Mouse (Mus musculus) B cell, adult 67 days (primary cell): Measurements from ENCODE around the gene Nrsn2. TPM values are rescaled to one million over a fixed set of nuclear protein-coding genes. Genes with fewer than 3 reads are reported as not detected.

ENCODE experiments used
- total RNA-seq, 2 experiments: library from RNA; stranded (reverse); gene quantifications; 4 replicates each; pipeline ENCODE4 v1.2.4; 2023

Gene Nrsn2
- not detected for total RNA-seq

GRCm38 (mm10) chr2:152376345-152376741, at the start of gene Nrsn2:
Gene Nrsn2, minus strand, starts transcription at chr2:152376638.

GRCm38 (mm10) chr2:152415287-152415686, 38.8 kb upstream of the Nrsn2 start, which contains the start of gene 6820408C15Rik:
Gene 6820408C15Rik, plus strand, starts transcription at chr2:152415587.

GRCm38 (mm10) chr2:152414591-152415165, 38.2 kb upstream of the Nrsn2 start, which contains the start of gene Zcchc3:
Gene Zcchc3, minus strand, starts transcription at chr2:152415027.

GRCm38 (mm10) chr2:152397680-152398435, 21.4 kb upstream of the Nrsn2 start, which contains the start of gene Sox12:
Gene Sox12, minus strand, starts transcription at chr2:152398063.

GRCm38 (mm10) chr2:152343329-152344213, 32.9 kb downstream of the Nrsn2 start, which contains the start of gene Trib3:
Gene Trib3, minus strand, starts transcription at chr2:152344032.

GRCm38 (mm10) chr2:152332101-152332825, 44.2 kb downstream of the Nrsn2 start, which contains the start of gene Rbck1:
Gene Rbck1, minus strand, starts transcription at chr2:152332653.

Other genes with a start within 250 kb of the Nrsn2 start
- gene Tcf15, start 233.1 kb downstream of the Nrsn2 start, total RNA-seq = not detected
- 100 to 1,000 TPM; 133 to 140 TPM for gene Csnk2a1, start 149.8 kb downstream of the Nrsn2 start, total RNA-seq
- 10 to 100 TPM; 76.2 to 90.2 TPM for gene Tbc1d20, start 82.8 kb downstream of the Nrsn2 start, total RNA-seq
- gene Rbck1, start 44.0 kb downstream of the Nrsn2 start, total RNA-seq = 100 to 1,000 TPM; 205 to 216 TPM
- gene Trib3, start 32.6 kb downstream of the Nrsn2 start, total RNA-seq = 1 to 10 TPM; 5.7 to 6.1 TPM
- gene Sox12, start 21.4 kb upstream of the Nrsn2 start, total RNA-seq = 1 to 10 TPM; 1.4 to 2.3 TPM
- 1 to 10 TPM; 3.1 to 4.7 TPM for gene Zcchc3, start 38.4 kb upstream of the Nrsn2 start, total RNA-seq
- not detected for gene 6820408C15Rik, start 38.9 kb upstream of the Nrsn2 start, total RNA-seq
- not detected for gene Defb23, start 88.0 kb upstream of the Nrsn2 start, total RNA-seq
- gene Defb20, start 100.4 kb upstream of the Nrsn2 start, total RNA-seq = not detected
- not detected for gene Defb22, start 113.5 kb upstream of the Nrsn2 start, total RNA-seq
- not detected for gene Defb26, start 135.1 kb upstream of the Nrsn2 start, total RNA-seq
- not detected for gene Defb28, start 141.6 kb upstream of the Nrsn2 start, total RNA-seq
- gene Defb29, start 163.5 kb upstream of the Nrsn2 start, total RNA-seq = not detected
- not detected for gene Gm17416, start 192.7 kb upstream of the Nrsn2 start, total RNA-seq
- gene Defb21, start 196.1 kb upstream of the Nrsn2 start, total RNA-seq = not detected
- not detected for gene Defb19, start 203.7 kb upstream of the Nrsn2 start, total RNA-seq
- not detected for gene Defb45, start 222.8 kb upstream of the Nrsn2 start, total RNA-seq
- not detected for gene Defb36, start 227.7 kb upstream of the Nrsn2 start, total RNA-seq
- not detected for gene Defb25, start 246.4 kb upstream of the Nrsn2 start, total RNA-seq